9 mouse cellular contexts compared by ENCODE assay signal in genomic region chr16:5931680-5932079, GRCm38 (mm10). TPM values are rescaled to one million over a fixed set of nuclear protein-coding genes. Genes with fewer than 3 reads are reported as not detected.
DNase-seq lines count a peak whose midpoint lies in the region; ATAC-seq and TF ChIP-seq lines count a peak whose summit lies in the region.
"Had no signal": no experiment of that assay in that cellular context is flagged by ENCODE, and none has a peak within 500 bp of the region (broad histone marks: within the 10 kb centered on the region; RNA-seq: fewer than 3 reads in every experiment).

No protein-coding gene starts in this region.

- H3K4me2 ChIP-seq in forebrain, embryonic 12.5 days: no peak overlapping the region
- H3K4me2 ChIP-seq in hindbrain, embryonic 11.5 days (replicated peaks; ENCODE audit: low read depth, low read length): no peak overlapping the region
- H3K4me2 ChIP-seq: hindbrain, embryonic 15.5 days had no signal

- peaks cover 4% of the 10 kb centered on the region; the same call in 1 of the 2 replicates for H3K27me3 ChIP-seq in forebrain, embryonic 12.5 days
- H3K27me3 ChIP-seq in hindbrain, embryonic 11.5 days (ENCODE audit: control insufficient read depth, insufficient read depth, low read length): no peaks in the 10 kb centered on the region
- H3K27me3 ChIP-seq in small intestine, adult 2 months (ENCODE audit: control insufficient read depth, insufficient read depth, low read length): no peaks in the 10 kb centered on the region
- H3K27me3 ChIP-seq: hindbrain, embryonic 15.5 days had no signal

- no peak for TF ChIP-seq POLR2A in small intestine, adult 2 months (IDR thresholded peaks at IDR 0.05; ENCODE audit: low read depth, low read length)

- peak; percentile 29; the same call in 1 of the 2 replicates for TF ChIP-seq CTCF in small intestine, adult 2 months (IDR thresholded peaks at IDR 0.05; ENCODE audit: extremely low read depth, insufficient read length, insufficient replicate concordance, low read depth, low read length)

- DNase-seq in WW6 (ENCODE audit: low read depth, low spot score): peak; percentile 33
- peak; percentile 40 for DNase-seq in c-Kit-positive CD71-positive TER-119-negative erythroid progenitor cells, embryonic 14.5 days (ENCODE audit: low read depth)
- DNase-seq in hindbrain, embryonic 11.5 days (ENCODE audit: low spot score): peak; percentile 88
- peak; percentile 92 to 94 for DNase-seq in layer of hippocampus, postnatal 10 days (ENCODE audit: low spot score in 2 of 2)

- no peaks in the 10 kb centered on the region for H3K36me3 ChIP-seq in forebrain, embryonic 12.5 days (replicated peaks)
- no peaks in the 10 kb centered on the region for H3K36me3 ChIP-seq in hindbrain, embryonic 11.5 days (ENCODE audit: control insufficient read depth, insufficient read depth, low read length)
- no peaks in the 10 kb centered on the region for H3K36me3 ChIP-seq in small intestine, adult 2 months (ENCODE audit: control insufficient read depth, insufficient read depth, low read length)
- H3K36me3 ChIP-seq: hindbrain, embryonic 15.5 days had no signal

- H3K9me3 ChIP-seq in forebrain, embryonic 12.5 days: no peaks in the 10 kb centered on the region
- H3K9me3 ChIP-seq in hindbrain, embryonic 11.5 days (ENCODE audit: control insufficient read depth, low read length): no peaks in the 10 kb centered on the region
- H3K9me3 ChIP-seq: hindbrain, embryonic 15.5 days had no signal

- no peak overlapping the region for H3K4me3 ChIP-seq in forebrain, embryonic 12.5 days (replicated peaks)
- H3K4me3 ChIP-seq in hindbrain, embryonic 11.5 days (ENCODE audit: low read depth, low read length): no peak overlapping the region
- H3K4me3 ChIP-seq in small intestine, adult 2 months (ENCODE audit: low read depth, low read length): no peak overlapping the region
- H3K4me3 ChIP-seq: hindbrain, embryonic 15.5 days had no signal

- no peak overlapping the region for H3K27ac ChIP-seq in forebrain, embryonic 12.5 days
- no peak overlapping the region for H3K27ac ChIP-seq in hindbrain, embryonic 11.5 days (ENCODE audit: low read depth, low read length)
- H3K27ac ChIP-seq in small intestine, adult 2 months (ENCODE audit: insufficient read depth, low read depth, low read length): no peak overlapping the region
- H3K27ac ChIP-seq: hindbrain, embryonic 15.5 days had no signal

- ATAC-seq in forebrain, embryonic 12.5 days (ENCODE audit: low FRiP score): peak; percentile 65; the same call in 1 of the 2 replicates
- ATAC-seq in hindbrain, embryonic 11.5 days (ENCODE audit: low FRiP score): peak; percentile 49; the same call in 1 of the 2 replicates
- ATAC-seq in megakaryocyte-erythroid progenitor cell, adult 5-6 weeks (replicated peaks; ENCODE audit: low FRiP score, low TSS enrichment, poor library complexity, severe bottlenecking): 0 out of 2 replicates have a peak, but pooled peaks have one; percentile 57
- ATAC-seq in erythroid progenitor cell, adult 5-6 weeks (replicated peaks; ENCODE audit: low FRiP score, poor library complexity, severe bottlenecking): no peak

- 30% methylated on average over 7 of the region's 7 CpGs for WGBS in forebrain, embryonic 12.5 days
- 31% methylated on average over 7 of the region's 7 CpGs for WGBS in hindbrain, embryonic 11.5 days
- 33% methylated on average over 7 of the region's 7 CpGs for WGBS in small intestine, adult 2 months

- 0 out of 2 replicates have a peak, but pooled peaks cover 10% of the 10 kb centered on the region for H3K4me1 ChIP-seq in forebrain, embryonic 12.5 days
- no peaks in the 10 kb centered on the region for H3K4me1 ChIP-seq in hindbrain, embryonic 11.5 days (replicated peaks; ENCODE audit: control insufficient read depth, insufficient read depth, low read length)
- H3K4me1 ChIP-seq in small intestine, adult 2 months (ENCODE audit: control insufficient read depth, insufficient read depth, insufficient read length, low read length): no peaks in the 10 kb centered on the region

- H3K9ac ChIP-seq in forebrain, embryonic 12.5 days: no peak overlapping the region
- no peak overlapping the region for H3K9ac ChIP-seq in hindbrain, embryonic 11.5 days (ENCODE audit: low read depth, low read length)
- H3K9ac ChIP-seq: hindbrain, embryonic 15.5 days had no signal

RNA-seq across cellular contexts. Expression of gene Rbfox1, which starts 46.5 kb away (rescaled TPM):
- 16.2 and 16.4 TPM in 2 replicates for polyA plus RNA-seq in forebrain, embryonic 12.5 days (2016; fragmentation: Nextera tagmentation; extraction: Ambion mirVana)
- polyA plus RNA-seq in hindbrain, embryonic 11.5 days (2014; fragmentation: Nextera tagmentation; extraction: Ambion mirVana): 20.3 and 20.7 TPM in 2 replicates
- total RNA-seq in layer of hippocampus, postnatal 10 days (2021): 100 to 1,000 TPM; 275 to 280 TPM
- not detected in 2 replicates for total RNA-seq in megakaryocyte-erythroid progenitor cell, adult 5-6 weeks (2014; fragmentation: Nextera tagmentation)
- 0.04 TPM in 1 of 2 replicates, not detected in the other for total RNA-seq in megakaryocyte-erythroid progenitor cell, adult 5-6 weeks (2017)
- 0.41 and 0.72 TPM in 2 replicates for polyA plus RNA-seq in small intestine, adult 2 months (2012; rRNA removed)
- total RNA-seq in erythroid progenitor cell, adult 5-6 weeks (2015; ENCODE audit: low replicate concordance): not detected in 2 replicates
- total RNA-seq in erythroid progenitor cell, adult 5-6 weeks (2017; ENCODE audit: low replicate concordance): not detected in 2 replicates

Comparison
In these comparisons a context has a peak if more than half of its experiments do, and no peak if none do; other contexts are left out.
1. DNase-seq: peak in every context shown above with its lines; median percentile 93 in layer of hippocampus, postnatal 10 days; 88 in hindbrain, embryonic 11.5 days; 40 in c-Kit-positive CD71-positive TER-119-negative erythroid progenitor cells, embryonic 14.5 days; 33 in WW6.
2. RNA of gene Rbfox1, which starts 46.5 kb away (total RNA-seq): 275 to 280 TPM in layer of hippocampus, postnatal 10 days; 0.04 TPM in megakaryocyte-erythroid progenitor cell, adult 5-6 weeks and not detected in erythroid progenitor cell, adult 5-6 weeks; every median in the first group is over 100 times any median in the second.